Mouse (Mus musculus) CH12.LX (cell line): ENCODE data around the gene Fgd6. TPM values are rescaled to one million over a fixed set of nuclear protein-coding genes. Genes with fewer than 3 reads are reported as not detected.

Experiments
- DNase-seq: peaks from one replicate; pipeline ENCODE4 v3.0.0-alpha.2; 2013; ENCODE audit errors: extremely low read depth
- H3K27ac ChIP-seq: 2 replicates; pipeline ENCODE4 v1.5.1; 2012; ENCODE audit warnings: low read depth, mild to moderate bottlenecking, control low read depth, moderate library complexity; ENCODE audit not compliant: insufficient read depth
- H3K27me3 ChIP-seq: replicated peaks from 2 replicates; pipeline ENCODE3; 2012; ENCODE audit warnings: inconsistent platforms
- H3K36me3 ChIP-seq, 2 experiments: replicated peaks in 1 of 2; 2 replicates each; pipeline versions ENCODE3 to v1.6.1; 2012; ENCODE audit warnings: inconsistent platforms in 1 of 2, low read length in 1 of 2, mild to moderate bottlenecking in 1 of 2, mixed read lengths in 1 of 2, moderate library complexity in 1 of 2; ENCODE audit not compliant: control insufficient read depth in 1 of 2, insufficient read depth in 1 of 2
- H3K4me1 ChIP-seq, 2 experiments: 2 replicates each; pipeline ENCODE4 v1.6.1; 2012; ENCODE audit warnings: inconsistent platforms in 1 of 2, moderate library complexity in 1 of 2; ENCODE audit not compliant: insufficient read depth in 2 of 2, control insufficient read depth in 1 of 2
- H3K4me2 ChIP-seq: 2 replicates; pipeline ENCODE4 v1.6.1; 2012; ENCODE audit warnings: low read depth, mild to moderate bottlenecking, control low read depth; ENCODE audit not compliant: poor library complexity, insufficient read depth, severe bottlenecking
- H3K4me3 ChIP-seq, 3 experiments: fragments of 150-350 bp in 1 of 3; sonication (generic) in 1 of 3; replicated peaks in 1 of 3; 2 replicates each; pipeline versions ENCODE3 to v1.5.1; 2011 to 2012; ENCODE audit warnings: low read depth in 2 of 3, low read length in 2 of 3, mild to moderate bottlenecking in 2 of 3, moderate library complexity in 2 of 3, control low read depth in 1 of 3, improper control_type of control experiment in 1 of 3, inconsistent platforms in 1 of 3, mixed read lengths in 1 of 3; ENCODE audit not compliant: poor library complexity in 1 of 3
- H3K79me2 ChIP-seq: replicated peaks from 2 replicates; pipeline ENCODE4 v1.6.1; 2012; ENCODE audit warnings: mild to moderate bottlenecking, moderate library complexity; ENCODE audit not compliant: control insufficient read depth, poor library complexity, insufficient read depth, severe bottlenecking; ENCODE audit errors: extremely low read depth
- H3K9ac ChIP-seq: 2 replicates; pipeline ENCODE4 v1.6.1; 2012; ENCODE audit warnings: low read depth, mild to moderate bottlenecking, control low read depth, moderate library complexity; ENCODE audit not compliant: insufficient read depth
- H3K9me3 ChIP-seq: replicated peaks from 2 replicates; pipeline ENCODE3; 2012; ENCODE audit warnings: low read length, inconsistent platforms, mixed read lengths
- BHLHE40 ChIP-seq: IDR thresholded peaks from 2 replicates; pipeline ENCODE4 v1.6.1; 2011; ENCODE audit warnings: mild to moderate bottlenecking, low read depth, low read length, improper control_type of control experiment
- CHD1 ChIP-seq: IDR thresholded peaks from 2 replicates; pipeline ENCODE4 v1.6.1; 2012; ENCODE audit warnings: low read depth, low read length, improper control_type of control experiment, inconsistent platforms
- CHD2 ChIP-seq: IDR thresholded peaks from 2 replicates; pipeline ENCODE4 v1.6.1; 2011; ENCODE audit warnings: low read length, improper control_type of control experiment
- CTCF ChIP-seq, 2 experiments: IDR thresholded peaks in 1 of 2; conservative IDR thresholded peaks in 1 of 2; 2 replicates each; pipeline ENCODE4 v1.5.1; 2011 to 2012; ENCODE audit warnings: low read depth in 2 of 2, low read length in 2 of 2, improper control_type of control experiment in 1 of 2, inconsistent platforms in 1 of 2, mild to moderate bottlenecking in 1 of 2, moderate library complexity in 1 of 2
- E2F4 ChIP-seq: IDR thresholded peaks from 2 replicates; pipeline ENCODE4 v1.6.1; 2011; ENCODE audit warnings: low read depth, low read length, improper control_type of control experiment; ENCODE audit not compliant: insufficient replicate concordance
- ELF1 ChIP-seq: IDR thresholded peaks from 2 replicates; pipeline ENCODE4 v1.6.1; 2014; ENCODE audit warnings: low read depth, mild to moderate bottlenecking, inconsistent platforms, low read length, improper control_type of control experiment
- EP300 ChIP-seq: IDR thresholded peaks from 2 replicates; pipeline ENCODE4 v1.6.1; 2011; ENCODE audit warnings: low read length, improper control_type of control experiment
- GABPA ChIP-seq: IDR thresholded peaks from 2 replicates; pipeline ENCODE4 v1.6.1; 2012; ENCODE audit warnings: low read depth, low read length, improper control_type of control experiment, inconsistent platforms; ENCODE audit not compliant: insufficient replicate concordance
- IRF4 ChIP-seq: IDR thresholded peaks from 2 replicates; pipeline ENCODE4 v1.6.1; 2014; ENCODE audit warnings: low read depth, mild to moderate bottlenecking, inconsistent platforms, low read length, improper control_type of control experiment
- JUN ChIP-seq: IDR thresholded peaks from 2 replicates; pipeline ENCODE4 v1.6.1; 2011; ENCODE audit warnings: low read depth, mild to moderate bottlenecking, low read length, improper control_type of control experiment, moderate library complexity; ENCODE audit not compliant: insufficient read depth
- MAFK ChIP-seq: IDR thresholded peaks from 2 replicates; pipeline ENCODE4 v1.6.1; 2011; ENCODE audit warnings: low read length, improper control_type of control experiment; ENCODE audit not compliant: insufficient replicate concordance
- MAX ChIP-seq: IDR thresholded peaks from 2 replicates; pipeline ENCODE4 v1.6.1; 2011; ENCODE audit warnings: low read length, improper control_type of control experiment
- MEF2A ChIP-seq: IDR thresholded peaks from 2 replicates; pipeline ENCODE4 v1.6.1; 2014; ENCODE audit warnings: low read depth, mild to moderate bottlenecking, inconsistent platforms, low read length, improper control_type of control experiment, borderline replicate concordance
- MXI1 ChIP-seq: IDR thresholded peaks from 2 replicates; pipeline ENCODE4 v1.6.1; 2011; ENCODE audit warnings: mild to moderate bottlenecking, low read depth, low read length, improper control_type of control experiment
- MYC ChIP-seq: IDR thresholded peaks from 2 replicates; pipeline ENCODE4 v1.6.1; 2011; ENCODE audit warnings: low read depth, mild to moderate bottlenecking, improper control_type of control experiment, low read length
- NRF1 ChIP-seq: IDR thresholded peaks from 2 replicates; pipeline ENCODE4 v1.6.1; 2014; ENCODE audit warnings: low read depth, mild to moderate bottlenecking, inconsistent platforms, low read length, improper control_type of control experiment, moderate library complexity
- PAX5 ChIP-seq: IDR thresholded peaks from 2 replicates; pipeline ENCODE4 v1.6.1; 2012; ENCODE audit warnings: low read length, inconsistent platforms, mixed read lengths
- POLR2A ChIP-seq: IDR thresholded peaks from 2 replicates; pipeline ENCODE4 v1.6.1; 2011; ENCODE audit warnings: low read depth, mild to moderate bottlenecking, improper control_type of control experiment, low read length
- POLR2AphosphoS2 ChIP-seq: IDR thresholded peaks from 2 replicates; pipeline ENCODE4 v1.6.1; 2011; ENCODE audit warnings: low read depth, low read length, improper control_type of control experiment
- SIN3A ChIP-seq: IDR thresholded peaks from 2 replicates; pipeline ENCODE4 v1.6.1; 2012; ENCODE audit warnings: low read length, improper control_type of control experiment, inconsistent platforms
- SMC3 ChIP-seq: IDR thresholded peaks from 2 replicates; pipeline ENCODE4 v1.6.1; 2011; ENCODE audit warnings: low read depth, low read length, improper control_type of control experiment
- TBP ChIP-seq: conservative IDR thresholded peaks from 2 replicates; pipeline ENCODE4 v1.6.1; 2011; ENCODE audit warnings: low read depth, low read length, improper control_type of control experiment
- TCF12 ChIP-seq: IDR thresholded peaks from 2 replicates; pipeline ENCODE4 v1.6.1; 2014; ENCODE audit warnings: low read depth, mild to moderate bottlenecking, inconsistent platforms, low read length, improper control_type of control experiment
- UBTF ChIP-seq: IDR thresholded peaks from 2 replicates; pipeline ENCODE4 v1.6.1; 2012; ENCODE audit warnings: low read depth, mild to moderate bottlenecking, inconsistent platforms, low read length, improper control_type of control experiment, moderate library complexity
- USF1 ChIP-seq: IDR thresholded peaks from 2 replicates; pipeline ENCODE4 v1.6.1; 2014; ENCODE audit warnings: low read depth, mild to moderate bottlenecking, inconsistent platforms, low read length, improper control_type of control experiment
- ZC3H11A ChIP-seq: IDR thresholded peaks from 2 replicates; pipeline ENCODE4 v1.6.1; 2012; ENCODE audit warnings: low read depth, mild to moderate bottlenecking, inconsistent platforms, low read length, improper control_type of control experiment
- ZKSCAN1 ChIP-seq: IDR thresholded peaks from 2 replicates; pipeline ENCODE4 v1.6.1; 2012; ENCODE audit warnings: low read depth, inconsistent platforms, low read length, improper control_type of control experiment, borderline replicate concordance
- ZMIZ1 ChIP-seq: IDR thresholded peaks from 2 replicates; pipeline ENCODE4 v1.6.1; 2012; ENCODE audit warnings: low read depth, mild to moderate bottlenecking, inconsistent platforms, low read length, improper control_type of control experiment
- ZNF384 ChIP-seq: IDR thresholded peaks from 2 replicates; pipeline ENCODE4 v1.6.1; 2012; ENCODE audit warnings: low read depth, low read length, improper control_type of control experiment, inconsistent platforms
- dilution Hi-C: fragments of 300-500 bp; cut with MboI; formaldehyde crosslinking; loops from 2 replicates; pipeline ENCODE4 v1.14.3; 2020; ENCODE audit warnings: low sequenced_read_pairs; ENCODE audit not compliant: extremely low pct_unique_long_range_greater_than_20kb, extremely low pct_ligation_motif_present
- in situ Hi-C: fragments of 300-500 bp; cut with MboI; formaldehyde crosslinking; loops from 3 replicates; pipeline ENCODE4 v1.14.3; 2019; ENCODE audit warnings: low sequenced_read_pairs, low pct_ligation_motif_present, low pct_unique_long_range_greater_than_20kb, mixed read lengths
- polyA plus RNA-seq: library from polyadenylated mRNA; unstranded; fragments of >175 nt; gene quantifications from 2 replicates; pipeline ENCODE4 v1.2.1, GENCODE M21; 2012; ENCODE audit warnings: low read depth; ENCODE audit not compliant: insufficient read length
- total RNA-seq, 2 experiments: library from RNA; depleted of rRNA; stranded (reverse); fragments of 300-350 nt in 1 of 2; fragments of >200 nt in 1 of 2; gene quantifications; 2 replicates each; pipeline ENCODE4 v1.2.3; 2012 to 2014

The Fgd6 gene
- total and polyA plus RNA-seq, 3 experiments = 3.3 to 7.2 (median 5.0) TPM

DNA sequence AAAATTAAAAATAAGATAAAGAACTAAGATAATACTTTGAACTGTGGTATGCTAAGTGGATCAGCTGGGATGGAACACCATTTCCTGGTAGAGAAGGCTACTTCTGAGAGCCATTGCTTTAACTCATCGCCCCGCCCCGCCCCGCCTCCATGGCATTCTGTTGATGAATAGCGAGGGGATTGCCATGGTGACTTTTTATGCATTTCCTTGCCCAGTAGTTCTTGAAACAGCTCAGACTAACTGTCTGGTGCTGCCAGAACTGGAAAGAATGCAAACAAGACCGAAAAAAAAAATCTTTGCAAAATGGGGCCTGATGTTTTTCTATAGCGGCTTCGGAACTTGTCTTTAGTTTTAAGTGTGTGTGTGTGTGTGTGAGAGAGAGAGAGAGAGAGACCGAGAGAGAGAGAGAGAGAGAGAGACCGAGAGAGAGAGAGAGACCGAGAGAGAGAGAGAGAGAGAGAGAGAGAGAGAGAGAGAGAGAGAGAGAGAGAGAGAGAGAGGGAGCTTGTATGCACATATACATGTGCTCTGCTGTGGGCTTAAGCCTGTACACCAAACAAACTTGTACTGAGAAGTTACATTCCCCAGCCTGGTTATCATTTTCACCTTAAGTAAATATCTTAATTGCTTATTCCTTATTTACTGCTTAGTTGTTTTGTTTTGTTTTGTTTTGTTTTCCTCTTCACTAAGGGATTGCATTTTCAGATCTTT is 51.7 kb downstream of the Fgd6 start (continued):
- TF ChIP-seq PAX5 (no peak), SMC3 (no peak), JUN (peak; percentile 76), ZNF384 (peak; percentile 95), MAFK (peak; percentile 20; the same call in 1 of the 2 replicates), SIN3A (peak; percentile 88), ELF1 (peak; percentile 82; the same call in 1 of the 2 replicates), TCF12 (peak; percentile 94), IRF4 (peak; percentile 98), POLR2AphosphoS2 (no peak)

DNA sequence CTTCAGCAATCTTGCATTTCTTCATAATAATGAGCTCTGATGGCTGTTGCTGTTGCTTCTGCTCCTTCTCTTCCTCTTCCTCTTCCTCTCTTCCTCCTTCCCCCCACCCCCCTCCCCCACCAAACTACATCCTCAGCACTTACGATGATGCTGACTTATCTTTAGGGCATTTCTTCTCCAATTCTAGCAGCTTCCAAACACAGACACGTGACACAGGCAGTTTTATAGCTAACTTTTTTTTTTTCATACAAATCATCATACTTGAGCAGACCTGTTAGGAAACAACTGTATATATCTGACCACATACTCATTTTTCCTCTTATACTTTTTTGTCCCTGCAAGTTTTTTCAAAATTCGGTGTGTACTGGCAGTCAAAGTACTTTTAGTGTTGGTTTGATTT is 54.2 kb downstream of the Fgd6 start:
- peaks cover 18% of the 10 kb centered on the region for H3K9me3 ChIP-seq
- in situ Hi-C loops = no loop called here
- H3K4me1 ChIP-seq = peaks cover 31 to 64% of the 10 kb centered on the region in 2 experiments
- no peak overlapping the region for H3K4me2 ChIP-seq
- dilution Hi-C loops = no loop called here
- H3K27ac ChIP-seq = no peak overlapping the region
- TF ChIP-seq IRF4 (no peak), ELF1 (no peak), ZMIZ1 (no peak), JUN (no peak), GABPA (no peak), MEF2A (no peak), BHLHE40 (no peak), TBP (no peak)
- 0 out of 2 replicates have a peak, but pooled peaks cover 4% of the 10 kb centered on the region for H3K79me2 ChIP-seq
- H3K4me3 ChIP-seq = no peak overlapping the region
- H3K36me3 ChIP-seq = peaks cover 13 to 30% of the 10 kb centered on the region in 2 experiments
- no peak for DNase-seq
- no peaks in the 10 kb centered on the region for H3K27me3 ChIP-seq
- no peak overlapping the region for H3K9ac ChIP-seq

DNA sequence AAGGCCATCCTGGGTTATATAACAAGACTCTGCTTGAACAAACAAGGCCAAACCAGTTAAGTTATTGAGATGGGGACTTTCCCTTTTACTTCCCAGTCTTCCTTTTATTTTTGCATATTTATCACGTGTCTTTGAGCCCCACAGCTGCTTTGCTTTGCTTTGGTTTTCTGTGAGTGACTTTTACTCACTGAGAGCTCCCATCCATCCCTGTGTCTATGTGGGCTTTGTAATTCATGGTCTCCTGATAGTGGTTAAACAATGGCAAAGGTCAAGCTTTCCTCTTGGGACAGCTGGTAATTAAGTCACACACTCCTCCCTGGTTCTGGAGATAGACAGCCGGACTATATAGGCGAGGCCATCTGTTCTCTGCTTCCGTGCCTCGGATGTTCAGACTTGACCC is 57.7 kb downstream of the Fgd6 start:
- Histone ChIP-seq H3K9me3 (peaks cover 18% of the 10 kb centered on the region), H3K79me2 (0 out of 2 replicates have a peak, but pooled peaks cover 2% of the 10 kb centered on the region), H3K4me2 (peak overlapping the region; percentile 39), H3K4me1 (peaks cover 26 to 59% of the 10 kb centered on the region in 2 experiments), H3K27me3 (no peaks in the 10 kb centered on the region), H3K9ac (peak overlapping the region; percentile 65), H3K27ac (peak overlapping the region; percentile 94), H3K36me3 (peaks cover 18 to 48% of the 10 kb centered on the region in 2 experiments), H3K4me3 (peak overlapping the region in 1 of 3 experiments; percentile 10)
- DNase-seq = peak; percentile 83
- dilution Hi-C loops = no loop called here
- in situ Hi-C loops = no loop called here
- TF ChIP-seq ELF1 = peak; percentile 40; the same call in 1 of the 2 replicates
- no peak for TF ChIP-seq NRF1
- 0 out of 2 replicates have a peak, but pooled peaks have one; percentile 24 for TF ChIP-seq CHD2
- no peak for TF ChIP-seq POLR2AphosphoS2
- peak; percentile 26 for TF ChIP-seq POLR2A
- TF ChIP-seq EP300 = peak; percentile 85
- peak; percentile 85 for TF ChIP-seq TCF12
- no peak for TF ChIP-seq E2F4
- TF ChIP-seq ZNF384 = no peak
- TF ChIP-seq MXI1 = no peak
- TF ChIP-seq MAFK = no peak; the same call in 1 of the 2 replicates
- TF ChIP-seq CTCF (conservative IDR thresholded peaks at IDR 0.05 in 1 of 2, IDR thresholded peaks at IDR 0.05 in 1 of 2; ENCODE audit: low read depth in 2 of 2, low read length in 2 of 2) = no peak
- no peak for TF ChIP-seq ZKSCAN1
- no peak for TF ChIP-seq SMC3
- no peak; the same call in 1 of the 2 replicates for TF ChIP-seq CHD1
- TF ChIP-seq MYC = peak; percentile 78; the same call in 1 of the 2 replicates
- no peak for TF ChIP-seq ZC3H11A
- TF ChIP-seq GABPA = no peak
- no peak for TF ChIP-seq UBTF
- TF ChIP-seq USF1 = peak; percentile 78
- peak; percentile 71 for TF ChIP-seq IRF4
- peak; percentile 93 for TF ChIP-seq MAX
